24 mouse cellular contexts compared by ENCODE assay signal in the genomic region with DNA sequence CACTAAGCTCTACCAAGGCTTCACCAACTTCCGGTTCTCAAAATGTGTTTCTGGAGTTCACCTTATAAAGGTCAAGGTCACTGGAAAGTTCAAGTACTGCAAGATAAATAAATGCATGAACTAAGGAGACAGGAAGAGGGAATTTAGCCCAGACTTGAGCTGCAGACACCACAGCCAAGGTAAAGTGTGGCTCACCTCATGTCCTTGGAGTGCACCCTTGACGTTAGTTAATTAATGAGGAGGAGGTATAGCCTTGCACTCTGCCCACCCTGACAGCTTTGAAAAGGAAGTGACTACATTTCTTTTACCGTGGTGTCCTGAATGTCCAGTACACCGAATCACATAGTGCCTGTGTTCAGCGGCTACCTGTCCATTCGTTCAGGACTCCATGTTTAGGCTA.
"Had no signal": no experiment of that assay in that cellular context is flagged by ENCODE, and none has a peak within 500 bp of the region (broad histone marks: within the 10 kb centered on the region; RNA-seq: fewer than 3 reads in every experiment).

No protein-coding gene starts in this region.

- H3K9me3 ChIP-seq: heart, embryonic 13.5 days; heart, embryonic 15.5 days; hindbrain, embryonic 13.5 days; hindbrain, embryonic 15.5 days; limb, embryonic 13.5 days; limb, embryonic 15.5 days; liver, embryonic 12.5 days had no signal

- DNase-seq: gastrocnemius, postnatal 14 days; gastrocnemius, postnatal 36 days; heart, adult 11 months; heart, adult 2 months; heart, postnatal 14 days; heart, postnatal 36 days; kidney, adult 18-20 months; kidney, adult 8-10 months; kidney, postnatal 10 days; kidney, postnatal 25 days; kidney, postnatal 4 days had no signal

- H3K27me3 ChIP-seq: heart, embryonic 15.5 days; hindbrain, embryonic 13.5 days; hindbrain, embryonic 15.5 days; limb, embryonic 13.5 days; limb, embryonic 15.5 days; liver, embryonic 12.5 days had no signal

- H3K4me2 ChIP-seq: heart, embryonic 11.5 days; heart, embryonic 13.5 days; heart, embryonic 15.5 days; hindbrain, embryonic 13.5 days; hindbrain, embryonic 15.5 days; limb, embryonic 13.5 days; limb, embryonic 15.5 days; liver, embryonic 12.5 days had no signal

- H3K9ac ChIP-seq: heart, embryonic 13.5 days; heart, embryonic 15.5 days; hindbrain, embryonic 13.5 days; hindbrain, embryonic 15.5 days; limb, embryonic 13.5 days; limb, embryonic 15.5 days; liver, embryonic 12.5 days; liver, embryonic 14.5 days had no signal

- H3K4me1 ChIP-seq: heart, embryonic 15.5 days; liver, embryonic 12.5 days had no signal

- H3K36me3 ChIP-seq: heart, embryonic 13.5 days; heart, embryonic 15.5 days; hindbrain, embryonic 13.5 days; hindbrain, embryonic 15.5 days; limb, embryonic 13.5 days; limb, embryonic 15.5 days; liver, embryonic 12.5 days had no signal

- ATAC-seq: hindbrain, postnatal 0 days; intestine, postnatal 0 days; liver, embryonic 12.5 days had no signal

- H3K4me3 ChIP-seq: heart, adult 2 months; heart, embryonic 13.5 days; heart, embryonic 15.5 days; hindbrain, embryonic 13.5 days; hindbrain, embryonic 15.5 days; layer of hippocampus, adult 2 months; left cerebral cortex, adult 2 months; limb, embryonic 13.5 days; limb, embryonic 15.5 days; liver, embryonic 12.5 days had no signal

- H3K27ac ChIP-seq: heart, adult 2 months; heart, embryonic 13.5 days; heart, embryonic 15.5 days; hindbrain, embryonic 13.5 days; hindbrain, embryonic 15.5 days; hindbrain, postnatal 0 days; layer of hippocampus, adult 2 months; left cerebral cortex, adult 2 months; limb, embryonic 13.5 days; limb, embryonic 15.5 days; liver, embryonic 12.5 days; liver, embryonic 14.5 days had no signal
